Mouse (Mus musculus) testis, adult 2 months (tissue): ENCODE results near the gene Btg1-ps2.

Experiments used
- CTCF ChIP-seq: fragments of 200-500 bp; IDR thresholded peaks from 2 replicates; pipeline ENCODE4 v1.5.1; 2012; ENCODE audit warnings: low read depth, mild to moderate bottlenecking, inconsistent platforms, low read length, moderate library complexity; ENCODE audit not compliant: control insufficient read depth, insufficient read depth, insufficient replicate concordance
- POLR2A ChIP-seq: fragments of 200-500 bp; IDR thresholded peaks from 2 replicates; pipeline ENCODE4 v1.6.1; 2012; ENCODE audit warnings: low read depth, mild to moderate bottlenecking, inconsistent platforms, low read length, moderate library complexity; ENCODE audit not compliant: control insufficient read depth

- TF ChIP-seq CTCF (peak; percentile 72; the same call in 1 of the 2 replicates), POLR2A (no peak)
These were observed 41.3 kb upstream of the Btg1-ps2 start for GRCm38 (mm10) chrX:38084226-38084625.
